Comparison of ENCODE assay signal across 9 mouse cellular contexts in the genomic region with DNA sequence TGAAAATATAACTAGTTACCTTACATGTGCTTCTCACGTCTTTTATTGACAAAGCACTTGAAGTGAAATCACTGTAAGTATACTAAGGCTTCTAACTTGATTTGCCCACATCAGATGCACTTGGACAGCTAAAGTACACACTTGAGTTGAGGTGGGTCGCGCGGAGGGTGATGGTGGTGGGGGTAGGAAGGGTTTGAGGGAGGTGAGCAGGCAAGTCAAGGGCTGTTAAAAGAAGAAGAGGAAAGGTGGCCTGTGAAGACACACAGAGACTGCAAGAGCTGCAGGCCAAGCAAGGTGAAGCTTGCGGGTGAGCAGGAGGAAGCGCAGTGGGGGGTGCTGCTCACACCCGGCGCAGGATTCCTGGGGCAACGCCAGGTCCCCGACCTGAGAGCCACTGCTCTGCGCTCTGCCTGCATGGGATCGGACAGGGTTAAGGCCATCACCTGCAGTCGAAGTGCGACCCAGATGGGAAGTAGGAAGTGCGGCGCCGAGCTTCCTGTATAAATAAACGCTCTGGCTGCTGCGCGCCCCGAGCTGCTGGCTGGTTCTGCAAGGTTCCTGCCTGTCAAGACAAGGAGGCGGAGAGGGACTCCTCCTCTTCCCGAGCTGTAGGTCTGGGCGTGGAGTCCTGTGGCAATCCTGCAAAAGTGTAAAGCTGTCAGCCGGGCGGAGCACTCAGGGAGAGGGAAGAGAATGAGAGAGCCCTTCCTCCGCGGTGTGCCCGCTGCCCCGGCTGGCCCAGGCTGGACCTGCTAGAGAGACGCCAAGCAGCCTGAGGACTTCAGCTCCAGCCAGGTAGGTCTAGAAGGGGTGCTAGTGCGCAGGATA.
A peak's percentile ranks its signal among the peaks of the same experiment; 100 is the strongest.
DNase-seq lines count a peak whose midpoint lies in the region; ATAC-seq and TF ChIP-seq lines count a peak whose summit lies in the region.
"Had no signal": no experiment of that assay in that cellular context is flagged by ENCODE, and none has a peak within 500 bp of the region (broad histone marks: within the 10 kb centered on the region; RNA-seq: fewer than 3 reads in every experiment).

No protein-coding gene starts in this region.

- peak overlapping the region; percentile 76 for H3K4me3 ChIP-seq in E14TG2a.4 (replicated peaks; ENCODE audit: low read length)
- H3K4me3 ChIP-seq in lung, embryonic 14.5 days (ENCODE audit: low read depth, low read length): peak overlapping the region; percentile 44
- H3K4me3 ChIP-seq in olfactory bulb, adult 2 months (ENCODE audit: insufficient read depth, low read depth, low read length): peak overlapping the region; percentile 41

- peak overlapping the region; percentile 70 for H3K4me2 ChIP-seq in lung, embryonic 14.5 days

- TF ChIP-seq CTCF in E14TG2a.4 (conservative IDR thresholded peaks at IDR 0.05; ENCODE audit: low read length): no peak
- no peak for TF ChIP-seq CTCF in lung, embryonic 14.5 days (IDR thresholded peaks at IDR 0.05; ENCODE audit: low read depth)
- TF ChIP-seq CTCF in olfactory bulb, adult 2 months (IDR thresholded peaks at IDR 0.05; ENCODE audit: insufficient read depth, low read depth, low read length): no peak

- no peak for TF ChIP-seq POLR2A in olfactory bulb, adult 2 months (IDR thresholded peaks at IDR 0.05; ENCODE audit: insufficient read depth, low read depth, low read length)

- peaks cover 16% of the 10 kb centered on the region for H3K4me1 ChIP-seq in E14TG2a.4 (replicated peaks; ENCODE audit: low read depth, low read length)
- peaks cover 3% of the 10 kb centered on the region; the same call in 1 of the 2 replicates for H3K4me1 ChIP-seq in lung, embryonic 14.5 days (ENCODE audit: insufficient read depth)
- peaks cover 13% of the 10 kb centered on the region for H3K4me1 ChIP-seq in olfactory bulb, adult 2 months (ENCODE audit: control insufficient read depth, insufficient read depth, low read length)

- peak; percentile 90 for ATAC-seq in lung, embryonic 14.5 days (ENCODE audit: insufficient read depth)

- 0 out of 2 replicates have a peak, but pooled peaks cover 3% of the 10 kb centered on the region for H3K9me3 ChIP-seq in E14TG2a.4 (ENCODE audit: low read length)
- H3K9me3 ChIP-seq in lung, embryonic 14.5 days (ENCODE audit: low read depth, low read length): no peaks in the 10 kb centered on the region

- H3K36me3 ChIP-seq in E14TG2a.4 (ENCODE audit: insufficient read depth, low read length): no peaks in the 10 kb centered on the region
- no peaks in the 10 kb centered on the region for H3K36me3 ChIP-seq in lung, embryonic 14.5 days (ENCODE audit: insufficient read depth)

- peaks cover 40% of the 10 kb centered on the region for H3K27me3 ChIP-seq in E14TG2a.4 (ENCODE audit: insufficient read depth, low read length)
- H3K27me3 ChIP-seq in lung, embryonic 14.5 days (ENCODE audit: insufficient read depth, low read length): peaks cover 28% of the 10 kb centered on the region
- H3K27me3 ChIP-seq: CH12.LX had no signal

- DNase-seq in cerebellum, adult 11-12 months: peak; percentile 86
- peak; percentile 50 for DNase-seq in forelimb bud, embryonic 11.5 days (ENCODE audit: low read depth, low spot score)
- DNase-seq in heart, postnatal 4 days: peak; percentile 67
- peak; percentile 23 to 34 for DNase-seq in layer of hippocampus, adult 8-10 months (ENCODE audit: low spot score in 2 of 2)
- peak; percentile 82 for DNase-seq in lung, embryonic 14.5 days
- peak; percentile 3 for DNase-seq in thymus, postnatal 0 days (ENCODE audit: low spot score)

- peak overlapping the region; percentile 30; the same call in 1 of the 2 replicates for H3K27ac ChIP-seq in lung, embryonic 14.5 days (ENCODE audit: low read depth)
- H3K27ac ChIP-seq in olfactory bulb, adult 2 months (ENCODE audit: insufficient read depth, low read depth, low read length): no peak overlapping the region

- peak overlapping the region; percentile 43; the same call in 1 of the 2 replicates for H3K9ac ChIP-seq in lung, embryonic 14.5 days

- 4% methylated on average over 32 of the region's 32 CpGs for WGBS in lung, embryonic 14.5 days
- WGBS in olfactory bulb, adult 2 months: 10% methylated on average over 32 of the region's 32 CpGs

Comparison
In these comparisons a context has a peak if more than half of its experiments do, and no peak if none do; other contexts are left out.
1. DNase-seq: peak in every context shown above with its lines; median percentile 86 in cerebellum, adult 11-12 months; 82 in lung, embryonic 14.5 days; 67 in heart, postnatal 4 days; 50 in forelimb bud, embryonic 11.5 days; 28 in layer of hippocampus, adult 8-10 months; 3 in thymus, postnatal 0 days.